Mouse (Mus musculus) left cerebral cortex, postnatal 10 days (tissue): ENCODE measurements around the gene 2210016L21Rik. TPM values are rescaled to one million over a fixed set of nuclear protein-coding genes. Genes with fewer than 3 reads are reported as not detected.

Experiments used
- DNase-seq, 2 experiments: peaks; one replicate each; pipeline ENCODE4 v3.0.0; 2021 to 2022; ENCODE audit warnings: low spot score in 2 of 2, mixed read lengths in 1 of 2; ENCODE audit errors: extremely low spot score in 1 of 2
- intact Hi-C: fragments of 180-260 bp; cut with DNase I; formaldehyde crosslinking; loops from one replicate; pipeline ENCODE4 v1.15.1; 2025
- total RNA-seq, 2 experiments: library from RNA; stranded (reverse); gene quantifications; 2 replicates each; pipeline ENCODE4 v1.2.3; 2021

Gene 2210016L21Rik
- total RNA-seq, 2 experiments from 2014 or later, result 203 to 206 TPM

- no peak for DNase-seq
- intact Hi-C loops, result no loop called here
Measured at GRCm38 (mm10) chr5:114969609-114970215, 27.8 kb downstream of the 2210016L21Rik start.

- DNase-seq, result no peak
- intact Hi-C loops, result no loop called here
Measured at GRCm38 (mm10) chr5:114970824-114971227, 28.9 kb downstream of the 2210016L21Rik start, which contains the start of gene Hnf1a. Gene Hnf1a, minus strand, starts transcription at chr5:114971094.

GRCm38 (mm10) chr5:114972201-114972600 is 30.2 kb downstream of the 2210016L21Rik start:
- intact Hi-C loops, result no loop called here
- DNase-seq, result no peak

- intact Hi-C loops, result no loop called here
- no peak for DNase-seq
Measured at GRCm38 (mm10) chr5:114973131-114973530, 31.2 kb downstream of the 2210016L21Rik start.

GRCm38 (mm10) chr5:114976935-114977334 is 35.0 kb downstream of the 2210016L21Rik start:
- intact Hi-C loops, result loop anchor here (2.0 to 5.0 kb wide), 2 partner anchors 22 to 260 kb away; partner anchors contain the start of gene Pop5
- no peak for DNase-seq

GRCm38 (mm10) chr5:114978473-114978872 is 36.5 kb downstream of the 2210016L21Rik start:
- intact Hi-C loops, result loop anchor here (5.0 kb wide), 1 partner anchor 259 kb away; the partner anchor contains the start of gene Pop5
- DNase-seq, result no peak

GRCm38 (mm10) chr5:114978888-114979249 is 36.9 kb downstream of the 2210016L21Rik start:
- no peak for DNase-seq
- intact Hi-C loops, result loop anchor here (1.0 to 5.0 kb wide), 2 partner anchors 97 to 258 kb away; partner anchors contain the start of gene Pop5

GRCm38 (mm10) chr5:114979250-114980121 is 37.5 kb downstream of the 2210016L21Rik start:
- peak; percentile 65 to 73 for DNase-seq
- intact Hi-C loops, result loop anchor here (1.0 to 5.0 kb wide), 2 partner anchors 97 to 258 kb away; partner anchors contain the start of gene Pop5

- DNase-seq, result peak in 1 of 2 experiments; percentile 28
- intact Hi-C loops, result no loop called here
Measured at GRCm38 (mm10) chr5:114980122-114980748, 38.3 kb downstream of the 2210016L21Rik start.

- intact Hi-C loops, result no loop called here
- peak in 1 of 2 experiments; percentile 38 for DNase-seq
Measured at GRCm38 (mm10) chr5:114982001-114982400, 40.0 kb downstream of the 2210016L21Rik start.

GRCm38 (mm10) chr5:114985074-114985473 is 43.1 kb downstream of the 2210016L21Rik start:
- DNase-seq, result no peak
- intact Hi-C loops, result no loop called here

- DNase-seq, result no peak
- intact Hi-C loops, result no loop called here
Measured at GRCm38 (mm10) chr5:114996447-114996846, 54.5 kb downstream of the 2210016L21Rik start.

- no peak for DNase-seq
- intact Hi-C loops, result no loop called here
Measured at GRCm38 (mm10) chr5:114997327-114997726, 55.4 kb downstream of the 2210016L21Rik start.

Other genes starting within 250 kb of the 2210016L21Rik start
- gene Tchp, start 234.4 kb upstream of the 2210016L21Rik start, total RNA-seq, result 10 to 100 TPM; 13.0 to 15.4 TPM
- 10 to 100 TPM; 34.7 to 36.3 TPM for gene Ankrd13a, start 167.5 kb upstream of the 2210016L21Rik start, total RNA-seq
- 10 to 100 TPM; 46.8 to 47.2 TPM for gene Git2, start 166.6 kb upstream of the 2210016L21Rik start, total RNA-seq
- 100 to 1,000 TPM; 165 to 184 TPM for gene 1500011B03Rik, start 118.7 kb upstream of the 2210016L21Rik start, total RNA-seq
- not detected for gene 4930519G04Rik, start 88.5 kb upstream of the 2210016L21Rik start, total RNA-seq
- 1 to 10 TPM; 1.3 to 2.0 TPM for gene Gm9936, start 83.5 kb upstream of the 2210016L21Rik start, total RNA-seq
- 1 to 10 TPM in 1 of 2 experiments, under 1 TPM in 1; 0.43 to 1.1 TPM for gene Oasl2, start 45.2 kb upstream of the 2210016L21Rik start, total RNA-seq
- gene Oasl1, start 18.9 kb upstream of the 2210016L21Rik start, total RNA-seq, result not detected
- not detected for gene Hnf1a, start 28.9 kb downstream of the 2210016L21Rik start, total RNA-seq
- 100 to 1,000 TPM; 112 to 115 TPM for gene Sppl3, start 69.0 kb downstream of the 2210016L21Rik start, total RNA-seq
- not detected for gene Gm10401, start 156.1 kb downstream of the 2210016L21Rik start, total RNA-seq
- 1 to 10 TPM; 4.9 to 5.8 TPM for gene Acads, start 177.2 kb downstream of the 2210016L21Rik start, total RNA-seq
- 10 to 100 TPM; 22.5 to 27.2 TPM for gene Unc119b, start 192.8 kb downstream of the 2210016L21Rik start, total RNA-seq
- gene Mlec, start 216.0 kb downstream of the 2210016L21Rik start, total RNA-seq, result 10 to 100 TPM; 68.0 to 72.3 TPM